Mouse (Mus musculus): ENCODE data around the gene Hand1.

DNA sequence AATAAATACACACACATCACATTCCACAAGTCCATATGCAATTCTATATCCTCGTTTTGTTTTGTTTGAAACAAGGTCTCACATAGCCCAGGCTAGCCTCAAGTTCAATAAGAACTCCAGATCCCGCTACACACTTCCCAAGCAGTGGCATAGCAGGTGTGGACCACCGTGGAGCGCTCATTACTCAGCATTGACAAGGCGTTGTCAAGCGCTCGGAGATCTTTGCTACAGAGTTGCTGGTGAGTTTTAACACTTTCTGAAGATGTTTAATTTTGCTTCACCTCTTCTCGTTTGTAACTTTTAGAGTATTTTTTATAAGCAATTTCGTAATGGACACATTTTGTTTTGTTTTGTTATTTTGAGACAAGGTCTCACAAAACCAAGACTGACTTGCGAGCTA is 33.2 kb downstream of the Hand1 start:
- no peak for TF ChIP-seq CTCF (IDR thresholded peaks at IDR 0.05; ENCODE audit: low read depth)
- TF ChIP-seq EP300 (IDR thresholded peaks at IDR 0.05; ENCODE audit: low read depth) = no peak

Data from liver, postnatal 0 days (tissue).